Mouse (Mus musculus) forebrain, postnatal 0 days (tissue): ENCODE data around the gene Nebl. TPM values are rescaled to one million over a fixed set of nuclear protein-coding genes. Genes with fewer than 3 reads are reported as not detected.

Experiments used
- ATAC-seq: fragments of 200-750 bp; cut with Nextera tagmentation; 2 replicates; pipeline ENCODE4 v1.8.0; 2017; ENCODE audit warnings: mild to moderate bottlenecking, moderate library complexity
- DNase-seq: peaks from one replicate; pipeline ENCODE4 v3.0.0-alpha.2; 2015
- H3K27ac ChIP-seq: fragments of 300-500 bp; sonication (generic); 2 replicates; pipeline ENCODE4 v1.5.1; 2014; ENCODE audit warnings: low read depth, mild to moderate bottlenecking, antibody characterized with exemption, low read length, moderate library complexity, mixed read lengths
- H3K27me3 ChIP-seq: fragments of 300-500 bp; sonication (generic); 2 replicates; pipeline ENCODE4 v1.6.1; 2014; ENCODE audit warnings: mild to moderate bottlenecking, low read length, mixed read lengths; ENCODE audit not compliant: insufficient read depth
- H3K36me3 ChIP-seq: fragments of 300-500 bp; sonication (generic); 2 replicates; pipeline ENCODE4 v1.6.1; 2014; ENCODE audit warnings: mild to moderate bottlenecking, moderate library complexity; ENCODE audit not compliant: insufficient read depth
- H3K4me1 ChIP-seq: fragments of 300-500 bp; sonication (generic); 2 replicates; pipeline ENCODE4 v1.6.1; 2014; ENCODE audit warnings: antibody characterized with exemption; ENCODE audit not compliant: insufficient read depth
- H3K4me2 ChIP-seq: fragments of 300-500 bp; sonication (generic); 2 replicates; pipeline ENCODE4 v1.6.1; 2014; ENCODE audit warnings: low read depth, mild to moderate bottlenecking, moderate library complexity
- H3K4me3 ChIP-seq: fragments of 300-500 bp; sonication (generic); 2 replicates; pipeline ENCODE4 v1.5.1; 2014; ENCODE audit warnings: low read depth, low read length, mixed read lengths
- H3K9ac ChIP-seq: fragments of 300-500 bp; sonication (generic); 2 replicates; pipeline ENCODE4 v1.6.1; 2014; ENCODE audit warnings: mild to moderate bottlenecking
- H3K9me3 ChIP-seq: fragments of 300-500 bp; sonication (generic); 2 replicates; pipeline ENCODE4 v1.6.1; 2016; ENCODE audit warnings: low read length
- CTCF ChIP-seq: sonication (generic); IDR thresholded peaks from 2 replicates; pipeline ENCODE4 v1.5.1; 2016; ENCODE audit warnings: antibody characterized with exemption, control low read depth, low read depth
- WGBS: fragments of 180-500 bp; shearing (Covaris S2); extraction: QIAGEN DNeasy Blood & Tissue Kit; methylation state at CpG from one replicate; pipeline ENCODE4 v1.1.7; 2014; 5-methylcytosine and 5-hydroxymethylcytosine counted together
- polyA plus RNA-seq: library from polyadenylated mRNA; unstranded; fragments of >200 nt; fragmentation: Nextera tagmentation; extraction: Ambion mirVana; gene quantifications from 2 replicates; pipeline ENCODE4 v1.2.1, GENCODE M21; 2015
- total RNA-seq: library from RNA; depleted of rRNA; stranded (reverse); fragments of >200 nt; gene quantifications from 2 replicates; pipeline ENCODE4 v1.2.3, GENCODE M21; 2014

Gene Nebl
- total and polyA plus RNA-seq, 2 experiments from 2014 or later, result 9.2 to 27.8 TPM

DNA sequence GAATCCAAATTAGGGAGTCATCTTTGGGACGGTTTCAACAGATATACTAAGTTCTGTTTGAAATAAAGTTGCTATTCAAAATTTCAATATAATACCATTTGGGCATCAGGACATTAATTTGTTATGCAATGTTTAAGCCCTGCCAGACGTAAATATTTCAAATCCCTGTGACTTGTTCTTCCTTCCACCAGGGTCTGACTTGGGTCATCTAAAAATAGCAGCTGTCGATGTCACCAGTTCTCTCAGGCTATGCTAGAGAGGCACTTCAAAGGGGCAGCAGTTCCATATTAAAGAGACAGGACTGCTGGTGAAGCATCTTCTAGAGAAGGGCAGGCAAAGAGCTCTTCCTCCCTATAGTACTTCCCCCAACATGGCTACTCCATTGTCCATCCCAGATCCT is 107.3 kb downstream of the Nebl start:
- Histone ChIP-seq H3K9me3 (no peaks in the 10 kb centered on the region), H3K36me3 (no peaks in the 10 kb centered on the region), H3K27me3 (no peaks in the 10 kb centered on the region), H3K4me2 (no peak overlapping the region), H3K4me1 (no peaks in the 10 kb centered on the region), H3K4me3 (no peak overlapping the region), H3K9ac (no peak overlapping the region), H3K27ac (no peak overlapping the region)
- ATAC-seq (no peak), DNase-seq (no peak)
- TF ChIP-seq CTCF, result no peak
- WGBS, result 75% methylated on average over 3 of the region's 3 CpGs

DNA sequence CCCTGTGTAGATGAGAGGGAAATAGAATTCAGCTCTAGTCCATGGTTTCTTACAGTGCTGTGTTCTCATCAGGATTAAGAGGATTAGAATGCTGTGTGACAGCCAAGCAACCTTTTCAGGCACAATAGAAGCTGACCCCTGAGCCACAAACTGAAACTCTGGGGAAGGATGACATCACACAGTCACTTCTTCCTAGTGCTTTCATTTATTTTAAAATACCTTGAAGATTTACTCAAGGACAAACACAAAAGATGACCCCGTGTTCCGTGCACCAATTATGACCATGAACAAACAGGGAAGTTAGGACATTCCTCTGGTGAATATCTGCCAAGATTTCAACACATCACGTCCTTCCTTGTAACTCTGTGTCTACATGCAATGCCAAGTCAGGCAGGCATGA is 121.0 kb downstream of the Nebl start:
- no peak overlapping the region for H3K4me3 ChIP-seq
- DNase-seq, result no peak
- no peaks in the 10 kb centered on the region for H3K36me3 ChIP-seq
- ATAC-seq, result no peak
- no peaks in the 10 kb centered on the region for H3K4me1 ChIP-seq
- no peak overlapping the region for H3K9ac ChIP-seq
- H3K27ac ChIP-seq, result no peak overlapping the region
- H3K27me3 ChIP-seq, result no peaks in the 10 kb centered on the region
- H3K9me3 ChIP-seq, result no peaks in the 10 kb centered on the region
- 11% methylated on average over 3 of the region's 3 CpGs for WGBS
- no peak overlapping the region for H3K4me2 ChIP-seq
- TF ChIP-seq CTCF, result no peak

DNA sequence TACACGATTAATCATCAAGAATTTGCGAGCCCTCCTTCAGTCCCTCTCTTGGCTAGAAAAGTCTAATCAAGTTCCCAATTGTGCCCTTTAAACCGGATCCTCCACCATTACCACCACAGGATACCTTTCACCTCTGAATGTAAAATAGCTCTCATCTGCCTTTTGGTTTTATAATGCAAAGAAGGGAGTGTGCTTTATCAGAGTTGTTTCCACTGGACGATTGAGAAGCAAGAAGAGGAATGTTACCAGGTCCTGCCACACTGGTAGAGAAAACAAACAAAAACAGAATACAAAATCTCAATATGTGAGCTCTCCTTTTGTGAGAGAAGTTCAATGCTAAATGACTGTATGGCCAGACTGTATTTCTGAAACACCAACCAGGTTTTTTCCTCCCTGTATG is 127.7 kb downstream of the Nebl start:
- 62% methylated on average over 4 of the region's 4 CpGs for WGBS

DNA sequence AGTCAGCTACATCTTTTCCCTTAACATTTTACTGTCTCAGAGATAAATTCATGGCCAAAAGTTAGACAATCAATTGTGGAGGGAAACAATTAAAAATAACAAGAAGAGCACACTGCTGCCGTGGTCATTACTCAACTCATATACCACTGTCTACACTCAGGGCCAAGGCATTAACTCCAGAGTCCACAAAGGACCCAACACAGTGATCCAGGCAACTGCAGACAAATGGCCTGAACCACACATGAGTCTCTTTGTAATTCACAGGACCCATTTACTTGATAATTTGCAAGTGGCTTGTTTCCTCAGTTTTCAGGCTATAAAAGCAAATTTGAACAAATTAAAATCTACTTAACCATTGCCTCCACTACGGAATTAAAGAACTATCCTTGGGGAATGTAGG is 130.6 kb downstream of the Nebl start:
- Histone ChIP-seq H3K4me3 (no peak overlapping the region), H3K4me1 (no peaks in the 10 kb centered on the region), H3K27me3 (no peaks in the 10 kb centered on the region), H3K27ac (no peak overlapping the region), H3K9me3 (0 out of 2 replicates have a peak, but pooled peaks cover 3% of the 10 kb centered on the region), H3K36me3 (no peaks in the 10 kb centered on the region), H3K4me2 (no peak overlapping the region), H3K9ac (no peak overlapping the region)
- DNase-seq, result no peak
- 51% methylated on average over 2 of the region's 2 CpGs for WGBS
- no peak for ATAC-seq
- TF ChIP-seq CTCF, result no peak

More for the DNA sequence above, 127.7 kb downstream of the Nebl start:
- no peak for ATAC-seq
- H3K4me2 ChIP-seq, result no peak overlapping the region
- no peak overlapping the region for H3K9ac ChIP-seq
- no peak for DNase-seq
- TF ChIP-seq CTCF, result no peak
- H3K27ac ChIP-seq, result no peak overlapping the region
- H3K4me3 ChIP-seq, result no peak overlapping the region
- H3K4me1 ChIP-seq, result no peaks in the 10 kb centered on the region
- H3K27me3 ChIP-seq, result no peaks in the 10 kb centered on the region
- no peaks in the 10 kb centered on the region for H3K36me3 ChIP-seq
- H3K9me3 ChIP-seq, result 0 out of 2 replicates have a peak, but pooled peaks cover 3% of the 10 kb centered on the region

DNA sequence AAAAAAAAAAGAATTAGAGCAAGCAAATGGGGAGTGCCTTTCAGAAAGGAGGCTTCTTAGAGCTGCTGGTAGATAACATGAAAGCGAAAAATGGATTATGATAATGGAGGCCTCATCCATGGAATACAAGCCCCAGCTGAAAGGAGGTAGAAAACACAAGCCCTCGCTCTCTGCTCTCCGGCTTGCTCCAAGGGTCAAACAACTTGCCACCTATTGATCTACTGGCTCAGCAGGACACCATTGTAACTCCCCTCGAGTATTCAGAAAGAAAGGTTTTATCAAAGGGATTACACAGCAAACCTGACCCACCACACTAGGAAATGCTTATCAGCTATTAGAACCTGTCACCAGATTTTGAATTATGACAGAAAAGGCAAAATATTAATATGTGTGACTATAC is 131.4 kb downstream of the Nebl start:
- H3K4me1 ChIP-seq, result no peaks in the 10 kb centered on the region
- no peaks in the 10 kb centered on the region for H3K36me3 ChIP-seq
- H3K4me3 ChIP-seq, result no peak overlapping the region
- TF ChIP-seq CTCF, result no peak
- H3K27ac ChIP-seq, result no peak overlapping the region
- ATAC-seq, result no peak
- DNase-seq, result no peak
- 0 out of 2 replicates have a peak, but pooled peaks cover 3% of the 10 kb centered on the region for H3K9me3 ChIP-seq
- no peak overlapping the region for H3K9ac ChIP-seq
- H3K27me3 ChIP-seq, result no peaks in the 10 kb centered on the region
- no peak overlapping the region for H3K4me2 ChIP-seq
- WGBS, result 32% methylated on average over 4 of the region's 4 CpGs

DNA sequence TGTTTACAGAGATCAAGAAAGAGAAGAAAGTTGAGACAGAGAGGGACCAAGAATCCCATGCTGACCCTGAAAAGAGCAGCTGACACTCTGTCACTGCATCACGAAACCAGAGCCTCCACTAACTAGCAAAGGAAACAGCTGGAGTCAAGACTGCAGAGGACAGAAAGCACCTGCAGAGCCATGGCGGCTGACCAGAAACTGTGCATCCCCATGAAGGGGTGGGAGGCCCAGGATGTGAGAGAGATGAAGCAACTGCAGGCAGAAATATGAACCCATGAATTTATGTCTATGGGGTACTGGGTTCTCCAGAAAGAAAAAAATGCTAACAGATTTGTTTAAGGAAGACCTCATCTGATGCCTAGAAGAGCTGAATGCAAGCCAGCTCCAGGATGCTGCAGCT is 133.3 kb downstream of the Nebl start:
- peaks cover 4% of the 10 kb centered on the region; the same call in 1 of the 2 replicates for H3K9me3 ChIP-seq
- ATAC-seq, result no peak
- no peaks in the 10 kb centered on the region for H3K4me1 ChIP-seq
- H3K9ac ChIP-seq, result no peak overlapping the region
- no peak for DNase-seq
- no peak overlapping the region for H3K27ac ChIP-seq
- 61% methylated on average over 2 of the region's 2 CpGs for WGBS
- no peak overlapping the region for H3K4me3 ChIP-seq
- no peak overlapping the region for H3K4me2 ChIP-seq
- H3K27me3 ChIP-seq, result no peaks in the 10 kb centered on the region
- TF ChIP-seq CTCF, result no peak
- H3K36me3 ChIP-seq, result no peaks in the 10 kb centered on the region

DNA sequence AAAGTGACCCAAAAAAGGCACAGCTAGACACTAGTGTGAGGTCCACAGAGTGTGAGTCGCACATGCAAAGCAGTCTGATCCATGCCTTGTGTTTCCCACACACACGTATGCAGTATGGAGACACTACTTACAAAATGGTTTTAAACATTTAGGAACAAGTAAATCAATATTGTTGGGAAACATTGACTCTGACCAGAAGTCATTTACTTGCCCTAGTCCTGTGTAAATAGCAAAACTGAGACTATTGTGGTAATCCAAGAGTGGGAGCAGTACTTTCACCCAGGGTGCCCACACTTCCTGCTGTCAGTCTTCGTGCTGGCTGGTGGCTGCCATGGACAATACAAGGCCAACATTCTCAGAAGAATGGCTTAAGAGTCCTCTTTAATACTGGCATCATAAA is 141.6 kb downstream of the Nebl start:
- peaks cover 4% of the 10 kb centered on the region; the same call in 1 of the 2 replicates for H3K9me3 ChIP-seq
- no peak overlapping the region for H3K27ac ChIP-seq
- no peaks in the 10 kb centered on the region for H3K36me3 ChIP-seq
- no peak overlapping the region for H3K4me2 ChIP-seq
- no peaks in the 10 kb centered on the region for H3K4me1 ChIP-seq
- no peaks in the 10 kb centered on the region for H3K27me3 ChIP-seq
- ATAC-seq (no peak), DNase-seq (no peak)
- H3K9ac ChIP-seq, result no peak overlapping the region
- no peak overlapping the region for H3K4me3 ChIP-seq
- WGBS, result 90% methylated on average over 3 of the region's 3 CpGs
- no peak for TF ChIP-seq CTCF
